Mouse (Mus musculus): Measurements from ENCODE around the gene Stx5a. TPM values are rescaled to one million over a fixed set of nuclear protein-coding genes. Genes with fewer than 3 reads are reported as not detected.
A peak's percentile ranks its signal among the peaks of the same experiment; 100 is the strongest.

The Stx5a gene
- polyA plus RNA-seq, 1 experiment from 2014 or later = 127 TPM

DNA sequence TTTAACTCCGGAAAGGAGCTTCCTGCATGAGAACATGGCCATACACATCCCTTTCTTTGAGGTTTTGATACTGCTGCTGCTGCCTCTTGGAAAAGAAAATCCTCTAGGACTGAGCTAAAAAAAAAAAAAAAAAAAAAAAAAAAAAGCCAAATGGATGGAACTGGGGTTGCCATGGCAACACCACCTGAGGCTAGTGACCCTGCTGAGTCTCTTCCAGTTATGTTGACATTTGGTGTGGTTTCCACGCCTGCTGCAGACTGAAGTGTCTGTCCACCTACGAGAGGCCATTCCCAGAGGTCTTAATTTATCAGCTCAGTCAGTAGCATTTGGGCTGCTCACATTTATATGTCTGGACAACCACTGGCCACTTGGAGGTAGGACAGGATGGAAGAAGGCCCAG lies 47.3 kb downstream of the Stx5a start:
- Histone ChIP-seq H3K36me3 (peaks cover 21% of the 10 kb centered on the region), H3K27me3 (replicated peaks) (no peaks in the 10 kb centered on the region), H3K9ac (replicated peaks) (no peak overlapping the region), H3K27ac (replicated peaks) (no peak overlapping the region), H3K4me1 (peaks cover 18% of the 10 kb centered on the region), H3K4me2 (no peak overlapping the region), H3K4me3 (replicated peaks) (no peak overlapping the region), H3K9me3 (replicated peaks) (no peaks in the 10 kb centered on the region)
- WGBS = 22% methylated on average over 3 of the region's 3 CpGs
- no peak for ATAC-seq (ENCODE audit: low FRiP score)

DNA sequence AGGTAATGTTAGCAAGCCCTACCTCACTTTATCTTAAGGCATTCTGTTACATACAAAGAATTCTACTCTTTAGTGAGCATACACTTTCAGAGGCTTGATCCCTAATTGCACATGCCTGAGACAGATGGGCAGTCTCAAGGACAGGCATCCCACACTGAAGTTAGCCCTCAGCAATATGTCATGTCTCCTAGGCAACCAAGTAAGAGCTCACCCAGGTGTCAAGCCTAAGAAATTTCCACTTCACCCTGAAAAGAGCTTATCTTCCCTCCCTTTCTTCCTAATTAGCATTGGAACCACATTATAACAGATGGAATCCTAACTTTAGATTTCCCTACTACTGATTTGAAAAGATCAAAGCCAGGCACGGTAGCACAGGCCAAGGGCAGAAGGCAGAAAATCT lies 48.0 kb downstream of the Stx5a start:
- H3K27me3 ChIP-seq (replicated peaks) = no peaks in the 10 kb centered on the region
- ATAC-seq (ENCODE audit: low FRiP score) = no peak
- H3K36me3 ChIP-seq = peaks cover 26% of the 10 kb centered on the region
- peaks cover 18% of the 10 kb centered on the region for H3K4me1 ChIP-seq
- H3K9ac ChIP-seq (replicated peaks) = no peak overlapping the region
- no peak overlapping the region for H3K4me3 ChIP-seq (replicated peaks)
- no peak overlapping the region for H3K27ac ChIP-seq (replicated peaks)
- 69% methylated on average over 1 of the region's 1 CpGs for WGBS
- no peak overlapping the region for H3K4me2 ChIP-seq
- H3K9me3 ChIP-seq (replicated peaks) = no peaks in the 10 kb centered on the region

DNA sequence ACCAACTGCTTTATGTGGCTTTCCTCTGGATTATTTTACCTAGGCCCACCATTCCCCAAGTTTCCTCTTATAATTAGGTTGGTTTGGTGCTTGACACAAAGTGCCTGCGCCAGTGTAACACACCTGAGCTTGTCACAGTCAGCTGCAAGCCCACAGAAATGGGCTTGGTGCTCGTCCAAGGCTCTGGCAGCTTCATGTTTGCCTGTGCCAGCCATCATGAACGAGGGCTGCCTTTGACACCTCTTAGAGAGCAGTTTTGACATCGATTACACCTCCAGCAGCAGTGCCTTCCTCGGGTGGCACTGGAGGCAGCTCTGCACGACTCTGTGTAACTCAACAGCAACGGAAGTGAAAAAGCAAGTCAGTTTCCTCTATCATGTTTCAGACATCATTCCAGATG lies 49.0 kb downstream of the Stx5a start:
- 81% methylated on average over 7 of the region's 7 CpGs for WGBS
- Histone ChIP-seq H3K27me3 (replicated peaks) (no peaks in the 10 kb centered on the region), H3K4me2 (no peak overlapping the region), H3K4me3 (replicated peaks) (no peak overlapping the region), H3K36me3 (peaks cover 36% of the 10 kb centered on the region), H3K9me3 (replicated peaks) (no peaks in the 10 kb centered on the region), H3K4me1 (peaks cover 12% of the 10 kb centered on the region), H3K27ac (replicated peaks) (no peak overlapping the region), H3K9ac (replicated peaks) (no peak overlapping the region)
- no peak for ATAC-seq (ENCODE audit: low FRiP score)

DNA sequence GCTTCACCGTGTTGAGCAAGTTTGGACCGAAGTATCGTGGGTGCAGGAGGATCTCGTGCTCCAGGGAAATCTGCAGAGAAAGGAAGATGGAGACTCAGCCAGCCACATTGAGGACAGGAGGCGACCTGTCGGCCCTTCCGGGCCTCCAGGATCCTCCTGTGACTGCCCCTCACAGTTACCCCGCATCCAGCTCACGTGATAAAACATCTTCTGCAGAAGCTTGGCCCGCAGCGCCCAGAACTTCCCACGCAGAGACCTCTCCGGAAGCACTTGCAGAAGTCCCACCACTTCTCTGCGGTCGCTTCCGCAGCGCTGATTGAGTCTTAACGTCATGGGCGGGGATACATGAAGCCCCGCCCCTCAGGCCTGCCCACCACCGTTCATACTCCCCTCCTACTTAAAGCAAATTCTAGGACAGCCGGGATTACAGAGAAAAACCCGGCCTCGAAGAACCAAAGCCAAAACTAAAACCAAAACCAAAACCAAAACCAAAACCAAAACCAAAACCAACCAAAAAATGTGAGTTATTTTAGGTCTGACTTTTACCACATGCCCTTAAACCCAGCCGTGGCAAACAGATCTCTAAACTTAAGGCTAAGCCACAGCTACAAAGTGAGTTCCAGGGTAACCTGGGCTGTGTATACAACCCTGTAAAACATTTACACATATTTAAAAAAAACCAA lies 57.2 kb downstream of the Stx5a start, which contains the start of gene Polr2g:
TSS of gene Polr2g (minus strand) at position 314 of the 683 bp plus-strand sequence.
- Histone ChIP-seq H3K4me3 (replicated peaks) (peak within 1 kb of the TSS; percentile 85), H3K9me3 (replicated peaks) (no peaks in the 10 kb centered on the region), H3K36me3 (peaks cover 20% of the 10 kb centered on the region), H3K4me1 (peaks cover 29% of the 10 kb centered on the region), H3K27me3 (replicated peaks) (no peaks in the 10 kb centered on the region), H3K9ac (replicated peaks) (peak within 1 kb of the TSS; percentile 73), H3K27ac (replicated peaks) (peak within 1 kb of the TSS; percentile 78), H3K4me2 (peak within 1 kb of the TSS; percentile 84)
- peak; percentile 82 for ATAC-seq (ENCODE audit: low FRiP score)
- WGBS = 2% methylated on average over 25 of the region's 25 CpGs

DNA sequence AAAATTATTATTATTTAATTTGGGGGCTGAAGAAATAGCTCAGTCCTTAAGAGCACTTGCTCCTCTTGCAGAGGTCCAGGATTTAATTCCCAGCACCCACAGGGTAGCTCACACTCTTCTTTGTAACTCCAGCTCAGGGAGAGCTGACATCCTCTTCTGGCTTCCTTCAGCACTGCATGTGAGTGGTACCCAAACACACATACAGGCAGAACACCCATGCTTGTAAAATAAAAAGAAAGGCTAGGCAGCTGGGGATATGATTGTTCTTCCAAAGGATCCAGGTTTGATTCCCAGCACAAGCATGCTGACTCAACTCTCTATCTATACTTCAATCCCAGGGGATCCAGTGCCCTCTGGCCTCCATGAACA lies 57.7 kb downstream of the Stx5a start:
- Histone ChIP-seq H3K27ac (replicated peaks) (peak overlapping the region; percentile 62), H3K4me3 (replicated peaks) (no peak overlapping the region; the same call in 1 of the 2 replicates)
- ATAC-seq (ENCODE audit: low FRiP score) = no peak

GRCm38 (mm10) chr19:8802130-8802821 lies 61.1 kb downstream of the Stx5a start, which contains the start of gene Zbtb3:
Zbtb3 (plus strand) TSS chr19:8802555.
- H3K36me3 ChIP-seq = peaks cover 23% of the 10 kb centered on the region
- H3K9ac ChIP-seq (replicated peaks) = peak within 1 kb of the TSS; percentile 50
- H3K27me3 ChIP-seq (replicated peaks) = no peaks in the 10 kb centered on the region
- H3K4me3 ChIP-seq (replicated peaks) = peak within 1 kb of the TSS; percentile 63
- ATAC-seq (ENCODE audit: low FRiP score) = peak; percentile 97
- peaks cover 42% of the 10 kb centered on the region for H3K4me1 ChIP-seq
- no peaks in the 10 kb centered on the region for H3K9me3 ChIP-seq (replicated peaks)
- under 1% methylated on average over 30 of the region's 30 CpGs for WGBS
- peak within 1 kb of the TSS; percentile 79 for H3K4me2 ChIP-seq
- peak within 1 kb of the TSS; percentile 92 for H3K27ac ChIP-seq (replicated peaks)

More for the DNA sequence above, 57.7 kb downstream of the Stx5a start:
- no peak overlapping the region for H3K9ac ChIP-seq (replicated peaks)
- H3K9me3 ChIP-seq (replicated peaks) = no peaks in the 10 kb centered on the region
- H3K4me1 ChIP-seq = peaks cover 35% of the 10 kb centered on the region
- H3K4me2 ChIP-seq = peak overlapping the region; percentile 84
- peaks cover 15% of the 10 kb centered on the region for H3K36me3 ChIP-seq
- H3K27me3 ChIP-seq (replicated peaks) = no peaks in the 10 kb centered on the region

DNA sequence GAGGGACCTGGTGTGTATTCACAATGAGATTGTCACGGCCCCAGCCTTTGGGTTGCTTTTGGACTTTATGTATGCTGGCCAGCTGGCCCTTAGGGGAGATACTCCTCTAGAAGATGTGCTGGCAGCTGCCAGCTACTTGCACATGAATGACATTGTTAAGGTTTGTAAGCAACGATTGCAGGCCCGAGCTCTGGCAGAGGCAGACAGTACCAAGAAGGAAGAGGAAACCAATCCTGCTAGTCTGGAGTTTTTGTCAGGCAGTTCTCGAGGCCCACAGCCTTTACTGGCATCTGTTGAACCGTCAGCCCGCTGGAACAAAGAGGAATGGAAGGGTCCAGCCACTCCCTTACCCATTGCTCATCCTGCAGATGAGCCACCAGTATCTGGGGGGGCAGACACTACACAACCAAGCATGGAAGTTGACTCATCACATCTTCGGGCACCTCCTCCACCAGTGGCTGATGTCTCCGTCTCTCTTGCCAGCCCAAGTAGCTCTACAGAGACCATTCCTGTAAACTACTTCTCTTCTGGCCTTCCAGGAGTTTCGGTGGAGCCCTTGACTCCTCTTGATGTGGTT lies 62.1 kb downstream of the Stx5a start:
- peak overlapping the region; percentile 92; the same call in 1 of the 2 replicates for H3K27ac ChIP-seq (replicated peaks)
- peak overlapping the region; percentile 63 for H3K4me3 ChIP-seq (replicated peaks)
- ATAC-seq (ENCODE audit: low FRiP score) = no peak
- H3K9me3 ChIP-seq (replicated peaks) = no peaks in the 10 kb centered on the region
- H3K36me3 ChIP-seq = peaks cover 26% of the 10 kb centered on the region
- H3K4me1 ChIP-seq = peaks cover 35% of the 10 kb centered on the region
- 92% methylated on average over 9 of the region's 9 CpGs for WGBS
- H3K4me2 ChIP-seq = peak overlapping the region; percentile 79
- no peaks in the 10 kb centered on the region for H3K27me3 ChIP-seq (replicated peaks)
- H3K9ac ChIP-seq (replicated peaks) = no peak overlapping the region

DNA sequence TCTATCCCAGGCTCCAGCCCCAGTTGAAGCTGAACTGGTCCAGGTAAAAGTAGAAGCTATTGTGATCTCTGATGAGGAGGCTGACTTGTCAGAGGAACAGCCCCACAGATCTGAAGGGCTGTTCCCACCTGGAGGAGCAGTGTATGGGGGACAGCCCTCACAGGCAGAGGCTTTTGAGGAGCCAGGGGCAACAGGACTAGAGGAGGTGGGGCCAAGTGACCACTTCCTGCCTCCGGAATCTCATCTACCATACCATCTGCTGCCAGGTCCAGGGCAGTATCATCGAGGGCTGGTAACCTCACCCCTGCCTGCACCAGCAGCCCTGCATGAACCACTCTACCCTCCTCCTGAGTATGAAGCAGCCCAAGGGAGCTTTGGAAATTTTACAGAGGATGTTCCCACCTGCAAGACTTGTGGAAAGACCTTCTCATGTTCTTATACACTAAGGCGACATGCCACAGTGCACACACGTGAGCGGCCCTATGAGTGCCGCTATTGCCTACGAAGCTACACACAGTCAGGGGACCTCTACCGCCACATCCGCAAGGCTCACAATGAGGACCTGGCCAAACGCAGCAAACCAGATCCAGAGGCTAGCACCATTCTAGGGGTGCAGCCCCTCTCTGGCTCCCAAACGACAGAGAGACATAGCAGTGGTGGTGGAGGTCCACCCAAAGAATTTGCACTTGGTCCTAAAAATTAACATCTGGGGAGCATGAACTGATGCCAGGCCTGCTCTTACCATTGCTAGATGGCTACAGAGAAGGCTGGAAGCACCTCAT lies 62.9 kb downstream of the Stx5a start:
- H3K27me3 ChIP-seq (replicated peaks) = no peaks in the 10 kb centered on the region
- no peak overlapping the region for H3K4me2 ChIP-seq
- H3K27ac ChIP-seq (replicated peaks) = no peak overlapping the region
- H3K9me3 ChIP-seq (replicated peaks) = no peaks in the 10 kb centered on the region
- H3K9ac ChIP-seq (replicated peaks) = no peak overlapping the region
- H3K4me3 ChIP-seq (replicated peaks) = no peak overlapping the region
- H3K4me1 ChIP-seq = peaks cover 29% of the 10 kb centered on the region
- H3K36me3 ChIP-seq = peaks cover 31% of the 10 kb centered on the region
- WGBS = 94% methylated on average over 11 of the region's 11 CpGs
- no peak for ATAC-seq (ENCODE audit: low FRiP score)

Small RNA genes lying within 50 kb of the gene (microRNA-seq; reads per million reads assigned to microRNA genes)
- gene Mir6992 = not detected

Other genes with a start within 250 kb of the Stx5a start
- 9.1 and 10.7 TPM in 2 replicates for gene Slc22a8, start 150.2 kb upstream of the Stx5a start, polyA plus RNA-seq (2015; fragmentation: Nextera tagmentation; extraction: Ambion mirVana)
- gene Slc22a6, start 123.4 kb upstream of the Stx5a start, polyA plus RNA-seq (2015; fragmentation: Nextera tagmentation; extraction: Ambion mirVana) = 0.82 and 1.8 TPM in 2 replicates
- gene Chrm1, start 77.6 kb upstream of the Stx5a start, polyA plus RNA-seq (2015; fragmentation: Nextera tagmentation; extraction: Ambion mirVana) = 0.35 and 0.70 TPM in 2 replicates
- 158 and 159 TPM in 2 replicates for gene Slc3a2, start 18.0 kb upstream of the Stx5a start, polyA plus RNA-seq (2015; fragmentation: Nextera tagmentation; extraction: Ambion mirVana)
- 91.0 and 95.2 TPM in 2 replicates for gene Wdr74, start 5.6 kb upstream of the Stx5a start, polyA plus RNA-seq (2015; fragmentation: Nextera tagmentation; extraction: Ambion mirVana)
- gene 1700092M07Rik, start 695 bp upstream of the Stx5a start, polyA plus RNA-seq (2015; fragmentation: Nextera tagmentation; extraction: Ambion mirVana) = 1.5 and 2.2 TPM in 2 replicates
- gene Nxf1, start 15.7 kb downstream of the Stx5a start, polyA plus RNA-seq (2015; fragmentation: Nextera tagmentation; extraction: Ambion mirVana) = 127 and 140 TPM in 2 replicates
- 218 and 235 TPM in 2 replicates for gene Tmem223, start 29.6 kb downstream of the Stx5a start, polyA plus RNA-seq (2015; fragmentation: Nextera tagmentation; extraction: Ambion mirVana)
- gene Tmem179b, start 33.1 kb downstream of the Stx5a start, polyA plus RNA-seq (2015; fragmentation: Nextera tagmentation; extraction: Ambion mirVana) = 28.2 and 46.3 TPM in 2 replicates
- 28.5 and 29.4 TPM in 2 replicates for gene Taf6l, start 45.0 kb downstream of the Stx5a start, polyA plus RNA-seq (2015; fragmentation: Nextera tagmentation; extraction: Ambion mirVana)
- gene Polr2g, start 57.2 kb downstream of the Stx5a start, polyA plus RNA-seq (2015; fragmentation: Nextera tagmentation; extraction: Ambion mirVana) = 143 and 147 TPM in 2 replicates
- gene Zbtb3, start 61.1 kb downstream of the Stx5a start, polyA plus RNA-seq (2015; fragmentation: Nextera tagmentation; extraction: Ambion mirVana) = 6.5 TPM in 2 replicates
- gene Ttc9c, start 77.9 kb downstream of the Stx5a start, polyA plus RNA-seq (2015; fragmentation: Nextera tagmentation; extraction: Ambion mirVana) = 54.2 and 57.3 TPM in 2 replicates
- 5.1 and 5.9 TPM in 2 replicates for gene Hnrnpul2, start 78.6 kb downstream of the Stx5a start, polyA plus RNA-seq (2015; fragmentation: Nextera tagmentation; extraction: Ambion mirVana)
- not detected in 2 replicates for gene AC129217.1, start 88.4 kb downstream of the Stx5a start, polyA plus RNA-seq (2015; fragmentation: Nextera tagmentation; extraction: Ambion mirVana)
- gene Bscl2, start 96.1 kb downstream of the Stx5a start, polyA plus RNA-seq (2015; fragmentation: Nextera tagmentation; extraction: Ambion mirVana) = 107 and 110 TPM in 2 replicates
- 414 and 512 TPM in 2 replicates for gene Gng3, start 97.8 kb downstream of the Stx5a start, polyA plus RNA-seq (2015; fragmentation: Nextera tagmentation; extraction: Ambion mirVana)
- 1.1 and 1.4 TPM in 2 replicates for gene Lrrn4cl, start 109.4 kb downstream of the Stx5a start, polyA plus RNA-seq (2015; fragmentation: Nextera tagmentation; extraction: Ambion mirVana)
- gene Ubxn1, start 130.1 kb downstream of the Stx5a start, polyA plus RNA-seq (2015; fragmentation: Nextera tagmentation; extraction: Ambion mirVana) = 138 and 156 TPM in 2 replicates
- 62.6 and 65.7 TPM in 2 replicates for gene Uqcc3, start 139.5 kb downstream of the Stx5a start, polyA plus RNA-seq (2015; fragmentation: Nextera tagmentation; extraction: Ambion mirVana)
- gene Lbhd1, start 142.3 kb downstream of the Stx5a start, polyA plus RNA-seq (2015; fragmentation: Nextera tagmentation; extraction: Ambion mirVana) = 44.5 and 47.3 TPM in 2 replicates
- gene Gm49403, start 142.5 kb downstream of the Stx5a start, polyA plus RNA-seq (2015; fragmentation: Nextera tagmentation; extraction: Ambion mirVana) = not detected in 2 replicates
- 40.1 and 48.2 TPM in 2 replicates for gene 1810009A15Rik, start 147.4 kb downstream of the Stx5a start, polyA plus RNA-seq (2015; fragmentation: Nextera tagmentation; extraction: Ambion mirVana)
- 0.27 and 0.45 TPM in 2 replicates for gene Gm49416, start 147.5 kb downstream of the Stx5a start, polyA plus RNA-seq (2015; fragmentation: Nextera tagmentation; extraction: Ambion mirVana)
- gene Ints5, start 151.6 kb downstream of the Stx5a start, polyA plus RNA-seq (2015; fragmentation: Nextera tagmentation; extraction: Ambion mirVana) = 31.0 and 35.4 TPM in 2 replicates
- 75.4 and 82.2 TPM in 2 replicates for gene Ganab, start 156.7 kb downstream of the Stx5a start, polyA plus RNA-seq (2015; fragmentation: Nextera tagmentation; extraction: Ambion mirVana)
- 80.4 and 89.1 TPM in 2 replicates for gene B3gat3, start 179.0 kb downstream of the Stx5a start, polyA plus RNA-seq (2015; fragmentation: Nextera tagmentation; extraction: Ambion mirVana)
- 3.0 and 3.2 TPM in 2 replicates for gene Rom1, start 187.9 kb downstream of the Stx5a start, polyA plus RNA-seq (2015; fragmentation: Nextera tagmentation; extraction: Ambion mirVana)
- gene Eml3, start 188.1 kb downstream of the Stx5a start, polyA plus RNA-seq (2015; fragmentation: Nextera tagmentation; extraction: Ambion mirVana) = 13.9 and 17.1 TPM in 2 replicates
- 94.8 and 117 TPM in 2 replicates for gene Mta2, start 200.5 kb downstream of the Stx5a start, polyA plus RNA-seq (2015; fragmentation: Nextera tagmentation; extraction: Ambion mirVana)
- 25.4 and 26.0 TPM in 2 replicates for gene Tut1, start 212.4 kb downstream of the Stx5a start, polyA plus RNA-seq (2015; fragmentation: Nextera tagmentation; extraction: Ambion mirVana)
- 291 and 348 TPM in 2 replicates for gene Eef1g, start 225.6 kb downstream of the Stx5a start, polyA plus RNA-seq (2015; fragmentation: Nextera tagmentation; extraction: Ambion mirVana)
- 4.4 and 8.0 TPM in 2 replicates for gene Ahnak, start 247.9 kb downstream of the Stx5a start, polyA plus RNA-seq (2015; fragmentation: Nextera tagmentation; extraction: Ambion mirVana)